Mouse (Mus musculus) B cell, adult 67 days (primary cell): ENCODE results near the gene Rint1. TPM values are rescaled to one million over a fixed set of nuclear protein-coding genes. Genes with fewer than 3 reads are reported as not detected.

Experiments
- total RNA-seq, 2 experiments: library from RNA; stranded (reverse); gene quantifications; 4 replicates each; pipeline ENCODE4 v1.2.4; 2023

Rint1 gene
- total RNA-seq, result 10 to 100 TPM; 28.9 to 31.8 TPM

DNA sequence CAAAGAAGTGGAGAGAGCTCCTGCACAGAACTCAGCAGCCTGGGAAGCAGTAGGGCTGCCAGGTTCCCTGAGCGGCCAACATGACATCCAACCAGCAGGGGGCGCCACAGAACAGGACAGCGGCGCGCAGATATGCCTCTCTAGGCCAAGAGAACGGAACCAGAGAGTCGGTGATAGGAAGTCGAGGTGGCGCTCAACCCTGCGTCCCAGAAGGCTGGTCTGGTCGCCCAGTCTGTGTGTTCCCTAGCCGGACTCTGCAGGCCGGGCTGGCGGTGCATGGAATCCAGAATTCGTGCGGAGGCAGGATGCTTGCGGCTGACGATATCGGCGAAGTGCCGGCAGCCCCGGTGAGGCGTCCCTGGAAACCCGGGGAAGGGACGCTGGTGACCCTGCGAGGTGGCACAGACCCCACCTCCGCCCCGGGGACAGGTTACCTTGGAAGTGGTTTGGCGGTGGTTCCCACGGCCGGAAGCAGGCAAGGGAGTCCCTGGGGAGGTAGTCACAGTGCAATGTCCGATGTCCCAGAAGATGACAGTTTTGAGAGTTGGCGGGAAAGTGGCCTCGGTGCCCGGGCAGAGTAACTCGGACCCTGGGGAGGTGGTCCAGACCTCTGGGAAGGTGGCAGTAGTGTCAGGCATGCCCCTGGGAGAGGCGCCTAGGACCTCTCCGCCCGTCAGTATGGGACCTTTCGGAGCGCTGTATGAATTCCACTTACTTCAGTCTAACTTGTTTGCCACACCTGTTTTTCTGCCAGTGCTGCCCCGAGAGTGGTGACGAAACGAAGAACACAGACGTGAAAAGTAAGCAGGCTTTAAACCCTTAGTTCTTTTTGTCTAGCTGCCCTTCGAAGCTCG lies at the start of gene Rint1:
Gene Rint1 (plus strand): TSS at position 176 of the 854 bp plus-strand sequence.

DNA sequence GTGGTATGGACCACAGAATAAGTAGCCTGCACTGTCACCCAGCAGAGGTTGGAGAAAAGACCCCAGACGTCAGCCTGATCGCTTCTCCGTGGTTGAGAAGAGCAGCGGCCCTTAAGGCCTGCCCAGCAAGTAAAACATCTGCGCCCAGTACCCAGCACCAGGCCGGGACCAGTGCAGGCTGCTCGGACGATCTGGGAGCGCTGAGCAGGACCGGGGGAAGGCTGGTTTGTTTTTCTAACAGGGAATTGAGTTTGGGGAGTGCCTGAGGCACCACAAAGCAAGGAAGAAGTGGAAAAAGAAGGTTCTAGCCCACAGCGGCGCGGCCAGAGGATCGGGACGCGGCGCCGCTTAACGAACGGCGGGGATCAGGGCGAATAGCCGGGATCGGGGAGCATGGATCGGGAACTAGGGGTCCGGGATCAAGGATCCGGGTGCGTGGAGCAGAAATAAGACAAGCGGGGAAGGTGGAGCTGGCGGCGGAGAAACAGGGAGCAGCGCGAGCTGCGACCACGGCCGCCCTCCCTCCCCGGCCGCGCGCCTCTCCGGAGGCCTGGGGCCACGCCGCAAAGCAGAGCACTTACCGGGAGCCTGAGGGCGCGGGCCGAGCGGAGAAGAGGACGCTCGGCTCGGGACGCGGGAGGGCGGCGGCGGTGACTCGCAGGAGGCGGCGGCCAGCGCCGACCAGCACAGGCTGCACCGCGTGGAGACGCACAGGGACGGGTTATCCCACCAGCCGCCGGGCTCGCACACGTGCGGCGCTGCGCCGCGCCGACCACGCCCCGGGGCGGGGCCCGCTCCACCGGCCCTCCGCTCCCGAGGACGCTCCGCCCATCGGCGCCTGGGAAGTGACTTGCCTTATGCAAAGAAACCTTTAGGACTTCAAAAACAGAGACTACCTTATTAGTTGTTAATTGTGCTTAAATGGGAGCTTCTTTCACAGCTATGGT lies 4.3 kb upstream of the Rint1 start, which contains the start of gene Pus7:
Gene Pus7 (minus strand): TSS at position 781 of the 947 bp plus-strand sequence.

DNA sequence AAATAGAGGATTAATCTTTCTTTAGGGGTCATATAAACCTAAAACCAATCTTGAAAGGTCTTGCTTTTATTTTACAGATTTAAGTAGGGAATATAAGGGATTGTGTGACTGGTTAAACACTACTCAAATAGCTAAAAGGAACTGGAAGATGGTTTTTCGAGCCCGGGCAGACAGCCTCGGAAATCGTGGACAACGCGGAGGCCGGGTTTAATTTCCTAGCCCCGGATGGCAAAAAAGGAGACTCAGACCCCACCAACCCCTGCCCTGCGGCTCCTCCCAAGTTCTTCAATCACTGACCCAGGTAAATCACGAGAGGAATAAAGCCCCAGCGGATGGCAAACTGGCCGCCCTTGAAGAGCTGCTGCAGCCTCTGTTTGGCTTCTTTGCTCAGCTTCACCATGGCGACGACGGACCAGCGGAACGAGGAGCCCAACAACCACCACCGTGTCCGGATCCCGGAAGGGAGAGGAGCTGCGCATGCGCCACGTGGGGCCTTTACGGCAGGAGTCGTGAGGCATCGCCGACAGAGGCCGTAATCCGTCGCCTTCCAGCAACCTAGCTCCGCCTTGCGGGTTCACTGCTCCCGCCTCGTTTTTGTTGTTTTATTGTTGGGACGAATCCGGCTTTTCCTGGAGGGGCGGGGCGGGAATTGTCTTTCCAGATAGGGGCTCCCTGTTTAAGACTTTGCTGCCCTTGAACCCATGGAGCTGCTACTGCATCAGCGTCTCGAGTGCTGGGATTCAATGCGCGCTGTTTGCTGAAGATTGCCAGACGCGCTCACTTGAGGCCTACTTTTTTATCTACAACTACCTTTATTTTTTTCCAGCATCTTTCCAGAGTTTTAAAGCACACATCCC lies 56.4 kb downstream of the Rint1 start, which contains the start of gene Tomm7:
Gene Tomm7 (minus strand): TSS at position 488 of the 857 bp plus-strand sequence.

Other genes with a start within 250 kb of the Rint1 start
- gene Srpk2, start 103.1 kb upstream of the Rint1 start, total RNA-seq, result 10 to 100 TPM; 59.7 to 72.8 TPM
- gene Pus7, start 4.0 kb upstream of the Rint1 start, total RNA-seq, result 10 to 100 TPM; 23.6 to 26.2 TPM
- 10 to 100 TPM; 36.5 to 41.1 TPM for gene Tomm7, start 56.5 kb downstream of the Rint1 start, total RNA-seq
- 10 to 100 TPM; 33.8 to 36.2 TPM for gene Fam126a, start 243.0 kb downstream of the Rint1 start, total RNA-seq